Mouse (Mus musculus) heart, postnatal 0 days (tissue): ENCODE measurements at regions not wholly inside any gene's neighbourhood (a gene's known extent, or its start where the extent isn't known, plus 50 kb on each side); places are given as distances from the start of the nearest gene placed in this dataset.

Source experiments
- CTCF ChIP-seq: IDR thresholded peaks from 2 replicates; pipeline ENCODE4 v1.5.1; 2016; ENCODE audit warnings: antibody characterized with exemption, control low read depth, low read depth
- EP300 ChIP-seq: IDR thresholded peaks from 2 replicates; pipeline ENCODE4 v1.6.1; 2016; ENCODE audit warnings: antibody characterized with exemption, low read depth

GRCm38 (mm10) chr12:43962551-43963120, 247.5 kb downstream of the Dnajb9 start:
- TF ChIP-seq EP300 (no peak), CTCF (no peak)
